ENCODE assay signal across 22 mouse cellular contexts in genomic region chr15:4277011-4277410, GRCm38 (mm10).
DNase-seq lines count a peak whose midpoint lies in the region; ATAC-seq and TF ChIP-seq lines count a peak whose summit lies in the region.
"Had no signal": no experiment of that assay in that cellular context is flagged by ENCODE, and none has a peak within 500 bp of the region (broad histone marks: within the 10 kb centered on the region; RNA-seq: fewer than 3 reads in every experiment).

No protein-coding gene starts in this region.

- WGBS in midbrain, postnatal 0 days, result 84% methylated on average over 2 of the region's 2 CpGs
- 87% methylated on average over 2 of the region's 2 CpGs for WGBS in midbrain, embryonic 10.5 days
- 95% methylated on average over 2 of the region's 2 CpGs for WGBS in hindbrain, embryonic 14.5 days
- 74% methylated on average over 2 of the region's 2 CpGs for WGBS in kidney, embryonic 16.5 days

- no peak overlapping the region for H3K9ac ChIP-seq in midbrain, postnatal 0 days (replicated peaks; ENCODE audit: low read length, poor library complexity, severe bottlenecking)
- H3K9ac ChIP-seq in hindbrain, embryonic 14.5 days, result no peak overlapping the region
- no peak overlapping the region for H3K9ac ChIP-seq in kidney, embryonic 16.5 days (replicated peaks; ENCODE audit: low read length)
- H3K9ac ChIP-seq: embryonic facial prominence, embryonic 12.5 days; forebrain, embryonic 15.5 days; hindbrain, embryonic 12.5 days had no signal

- no peaks in the 10 kb centered on the region for H3K4me1 ChIP-seq in midbrain, postnatal 0 days (ENCODE audit: insufficient read depth, low read length)
- no peaks in the 10 kb centered on the region for H3K4me1 ChIP-seq in midbrain, embryonic 10.5 days
- H3K4me1 ChIP-seq in hindbrain, embryonic 14.5 days (replicated peaks; ENCODE audit: control insufficient read depth, insufficient read depth, low read length), result no peaks in the 10 kb centered on the region
- H3K4me1 ChIP-seq in kidney, embryonic 16.5 days (ENCODE audit: insufficient read depth, low read length), result no peaks in the 10 kb centered on the region
- H3K4me1 ChIP-seq: embryonic facial prominence, embryonic 12.5 days; forebrain, embryonic 15.5 days; heart, embryonic 10.5 days; hindbrain, embryonic 12.5 days had no signal

- no peaks in the 10 kb centered on the region for H3K9me3 ChIP-seq in midbrain, postnatal 0 days (ENCODE audit: low read length)
- no peaks in the 10 kb centered on the region for H3K9me3 ChIP-seq in midbrain, embryonic 10.5 days (replicated peaks)
- no peaks in the 10 kb centered on the region for H3K9me3 ChIP-seq in hindbrain, embryonic 14.5 days (ENCODE audit: control insufficient read depth, low read length)
- H3K9me3 ChIP-seq in kidney, embryonic 16.5 days (ENCODE audit: low read length), result no peaks in the 10 kb centered on the region
- H3K9me3 ChIP-seq: embryonic facial prominence, embryonic 12.5 days; forebrain, embryonic 15.5 days; G1E; heart, embryonic 10.5 days; hindbrain, embryonic 12.5 days had no signal

- TF ChIP-seq CTCF in midbrain, postnatal 0 days (IDR thresholded peaks at IDR 0.05), result no peak

- H3K4me3 ChIP-seq in midbrain, postnatal 0 days (ENCODE audit: low read depth, low read length), result no peak overlapping the region
- no peak overlapping the region for H3K4me3 ChIP-seq in midbrain, embryonic 10.5 days
- no peak overlapping the region for H3K4me3 ChIP-seq in hindbrain, embryonic 14.5 days (replicated peaks; ENCODE audit: low read length)
- H3K4me3 ChIP-seq in kidney, embryonic 16.5 days (ENCODE audit: low read length), result no peak overlapping the region
- H3K4me3 ChIP-seq: embryonic facial prominence, embryonic 12.5 days; forebrain, embryonic 15.5 days; heart, embryonic 10.5 days; hindbrain, embryonic 12.5 days had no signal

- H3K27me3 ChIP-seq in midbrain, postnatal 0 days (ENCODE audit: insufficient read depth, low read length), result no peaks in the 10 kb centered on the region
- no peaks in the 10 kb centered on the region for H3K27me3 ChIP-seq in midbrain, embryonic 10.5 days (ENCODE audit: low read depth, poor library complexity, severe bottlenecking)
- H3K27me3 ChIP-seq in hindbrain, embryonic 14.5 days (ENCODE audit: control insufficient read depth, insufficient read depth, low read length), result no peaks in the 10 kb centered on the region
- no peaks in the 10 kb centered on the region for H3K27me3 ChIP-seq in kidney, embryonic 16.5 days (ENCODE audit: insufficient read depth, low read length)
- H3K27me3 ChIP-seq: embryonic facial prominence, embryonic 12.5 days; forebrain, embryonic 15.5 days; hindbrain, embryonic 12.5 days had no signal

- H3K27ac ChIP-seq in midbrain, postnatal 0 days (ENCODE audit: low read depth, low read length), result no peak overlapping the region
- H3K27ac ChIP-seq in midbrain, embryonic 10.5 days (replicated peaks), result no peak overlapping the region
- no peak overlapping the region for H3K27ac ChIP-seq in hindbrain, embryonic 14.5 days
- no peak overlapping the region for H3K27ac ChIP-seq in kidney, embryonic 16.5 days (ENCODE audit: low read length)
- H3K27ac ChIP-seq: embryonic facial prominence, embryonic 12.5 days; forebrain, embryonic 15.5 days; heart, embryonic 10.5 days; hindbrain, embryonic 12.5 days; hindbrain, postnatal 0 days had no signal

- no peak; the same call in 1 of the 2 replicates for ATAC-seq in cerebellum, adult (ENCODE audit: insufficient number of reproducible peaks, low FRiP score, low TSS enrichment)
- ATAC-seq in midbrain, postnatal 0 days (ENCODE audit: low FRiP score), result no peak
- no peak for ATAC-seq in hindbrain, embryonic 14.5 days (ENCODE audit: low FRiP score)
- no peak for ATAC-seq in kidney, embryonic 16.5 days (ENCODE audit: low FRiP score, low TSS enrichment)
- ATAC-seq: CD4-positive, CD25-positive, alpha-beta regulatory T cell, adult 4 months; forebrain, embryonic 15.5 days; hindbrain, postnatal 0 days had no signal

- H3K4me2 ChIP-seq in midbrain, postnatal 0 days (ENCODE audit: low read depth, low read length, poor library complexity, severe bottlenecking), result no peak overlapping the region
- no peak overlapping the region for H3K4me2 ChIP-seq in hindbrain, embryonic 14.5 days (replicated peaks)
- no peak overlapping the region for H3K4me2 ChIP-seq in kidney, embryonic 16.5 days (replicated peaks; ENCODE audit: low read depth, low read length)
- H3K4me2 ChIP-seq: embryonic facial prominence, embryonic 12.5 days; forebrain, embryonic 15.5 days; hindbrain, embryonic 12.5 days had no signal

- no peaks in the 10 kb centered on the region for H3K36me3 ChIP-seq in midbrain, postnatal 0 days (ENCODE audit: insufficient read depth, low read length)
- H3K36me3 ChIP-seq in midbrain, embryonic 10.5 days, result no peaks in the 10 kb centered on the region
- no peaks in the 10 kb centered on the region for H3K36me3 ChIP-seq in hindbrain, embryonic 14.5 days (replicated peaks; ENCODE audit: control insufficient read depth, insufficient read depth)
- H3K36me3 ChIP-seq in kidney, embryonic 16.5 days (ENCODE audit: insufficient read depth, low read length), result no peaks in the 10 kb centered on the region
- H3K36me3 ChIP-seq: embryonic facial prominence, embryonic 12.5 days; forebrain, embryonic 15.5 days; G1E; heart, embryonic 10.5 days; hindbrain, embryonic 12.5 days had no signal

- peak; percentile 5 for DNase-seq in cerebellum, adult 11 months
- DNase-seq in midbrain, postnatal 0 days (ENCODE audit: low spot score), result peak; percentile 3
- DNase-seq in midbrain, embryonic 10.5 days (ENCODE audit: low spot score), result no peak
- peak; percentile 28 for DNase-seq in cerebellum, adult 9-11 months
- no peak for DNase-seq in hindbrain, embryonic 14.5 days (ENCODE audit: low spot score)
- DNase-seq in gastrocnemius, adult 18-20 months (ENCODE audit: low spot score), result no peak
- DNase-seq: adrenal gland, adult 8-10 months; adrenal gland, postnatal 36 days; B cell, adult 2 months; gastrocnemius, postnatal 10 days; heart, adult 18-20 months; heart, postnatal 10 days; heart, postnatal 4 days had no signal

Comparison
In these comparisons a context has a peak if more than half of its experiments do, and no peak if none do; other contexts are left out.
1. DNase-seq: peak in cerebellum, adult 11 months (single experiment), midbrain, postnatal 0 days (single experiment) and cerebellum, adult 9-11 months (single experiment); none in midbrain, embryonic 10.5 days (single experiment), hindbrain, embryonic 14.5 days (single experiment) and gastrocnemius, adult 18-20 months (single experiment).